Mouse (Mus musculus) G1E (cell line): ENCODE measurements around the gene Madd.

Experiments
- CTCF ChIP-seq: IDR thresholded peaks from 2 replicates; pipeline ENCODE4 v1.5.1; 2012; ENCODE audit warnings: low read depth, low read length, inconsistent platforms, mixed read lengths
- TAL1 ChIP-seq: conservative IDR thresholded peaks from 2 replicates; pipeline ENCODE4 v1.6.1; 2012; ENCODE audit warnings: low read depth, low read length, inconsistent platforms, mixed read lengths

- no peak for TF ChIP-seq CTCF
- TF ChIP-seq TAL1 = no peak
These were observed 53.5 kb downstream of the Madd start for GRCm38 (mm10) chr2:91130126-91130525.
